Mouse (Mus musculus): Measurements from ENCODE around the gene Phactr2.

GRCm38 (mm10) chr10:13428536-13428935 lies 45.7 kb downstream of the Phactr2 start:
- TF ChIP-seq CTCF (IDR thresholded peaks at IDR 0.05; ENCODE audit: low read depth, low read length): no peak
- no peak for TF ChIP-seq GATA1 (IDR thresholded peaks at IDR 0.05; ENCODE audit: borderline replicate concordance, low read length)
- TF ChIP-seq TAL1 (conservative IDR thresholded peaks at IDR 0.05; ENCODE audit: low read depth, low read length): no peak
- TF ChIP-seq POLR2AphosphoS5 (IDR thresholded peaks at IDR 0.05; ENCODE audit: insufficient replicate concordance, low read depth, low read length): no peak
- no peak for TF ChIP-seq GATA2 (IDR thresholded peaks at IDR 0.05; ENCODE audit: borderline replicate concordance, low read depth, low read length)
